Mouse (Mus musculus) c-Kit-positive CD71-negative TER-119-negative erythroid progenitor cells, embryonic 14.5 days (primary cell): ENCODE data around the gene Fam83e.

ENCODE experiments used
- DNase-seq: peaks from one replicate; pipeline ENCODE4 v3.0.0-alpha.2; 2013; ENCODE audit warnings: low read depth

Gene Fam83e

GRCm38 (mm10) chr7:45739820-45740219 is 18.8 kb downstream of the Fam83e start:
- DNase-seq, result no peak

DNA sequence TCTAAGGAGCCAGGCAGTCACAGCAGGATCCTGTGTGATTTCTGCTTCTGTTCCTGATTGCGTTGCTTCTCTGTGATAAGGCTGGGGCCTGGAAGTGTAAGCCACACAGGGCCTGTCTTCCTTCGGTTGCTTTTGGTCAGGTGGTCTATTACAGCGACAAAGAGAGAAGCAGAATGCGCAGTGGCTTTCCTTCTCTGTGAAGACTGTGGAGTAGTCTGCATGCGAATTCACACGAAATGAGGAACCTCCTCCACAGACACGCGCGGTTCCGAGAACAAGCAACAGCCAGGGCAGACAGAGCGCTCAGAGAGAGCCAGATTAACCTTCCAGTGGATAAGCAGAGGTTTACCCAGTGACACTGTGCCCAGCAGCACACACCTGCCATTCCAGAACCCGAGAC is 20.3 kb downstream of the Fam83e start:
- DNase-seq, result no peak

DNA sequence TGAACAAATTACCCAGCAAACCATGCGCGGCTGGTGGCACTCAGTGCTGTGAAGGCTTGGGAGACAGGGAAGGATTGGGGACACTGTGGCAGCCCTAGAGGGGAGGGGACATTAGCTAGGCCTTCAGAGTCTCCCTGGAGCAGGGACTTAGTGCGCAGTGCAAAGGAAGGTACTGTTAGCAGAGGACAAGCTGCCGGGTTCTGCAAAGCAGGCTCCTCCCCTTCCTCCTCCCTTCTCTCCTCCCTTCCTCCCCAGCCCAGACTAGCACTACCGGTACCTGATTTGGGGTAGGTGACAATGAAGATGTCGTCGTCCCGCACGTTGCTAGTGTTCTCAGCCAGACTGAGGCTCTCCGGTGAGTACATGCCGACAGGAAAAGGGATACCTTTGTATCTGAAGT is 20.8 kb downstream of the Fam83e start:
- no peak for DNase-seq

GRCm38 (mm10) chr7:45742338-45742737 is 21.3 kb downstream of the Fam83e start:
- peak; percentile 73 for DNase-seq

- DNase-seq, result peak; percentile 64
Measured at GRCm38 (mm10) chr7:45744387-45744786, 23.4 kb downstream of the Fam83e start.

DNA sequence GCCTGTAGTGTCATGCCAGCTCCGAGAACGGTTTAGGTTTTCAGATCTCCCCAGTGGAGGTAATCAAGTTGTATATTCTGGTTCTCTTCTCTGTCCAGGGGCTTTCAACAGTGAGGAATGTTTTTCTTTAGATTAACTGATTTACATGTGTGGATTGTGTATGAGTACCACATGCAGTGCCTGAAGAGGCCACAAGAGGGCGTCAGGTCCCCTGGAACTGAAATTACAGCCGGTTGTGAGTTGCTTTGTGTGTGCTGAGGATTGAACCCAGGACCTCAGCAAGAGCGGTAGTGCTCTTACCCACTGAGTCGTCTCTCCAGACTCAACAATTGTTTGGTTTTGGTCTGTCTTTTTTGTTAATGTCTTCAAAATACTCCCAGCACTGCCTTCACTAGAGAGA is 25.5 kb downstream of the Fam83e start:
- no peak for DNase-seq

DNA sequence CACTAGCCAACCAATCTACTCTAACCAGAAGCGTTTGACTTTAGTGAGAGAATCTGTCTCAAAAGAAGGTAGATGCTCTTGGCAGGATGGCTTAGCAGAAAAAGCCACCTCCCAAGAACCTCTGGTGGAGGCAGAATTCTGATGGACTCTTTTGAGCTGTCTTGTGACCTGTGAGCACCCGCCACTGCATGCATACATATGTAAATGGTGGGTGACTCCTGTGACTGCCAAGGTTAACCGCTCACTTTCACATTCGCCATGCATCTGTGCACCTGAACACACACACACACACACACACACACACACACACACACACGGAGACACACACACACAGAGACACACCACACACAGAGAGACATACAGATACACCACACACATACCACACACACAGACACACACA is 26.4 kb downstream of the Fam83e start:
- no peak for DNase-seq

DNA sequence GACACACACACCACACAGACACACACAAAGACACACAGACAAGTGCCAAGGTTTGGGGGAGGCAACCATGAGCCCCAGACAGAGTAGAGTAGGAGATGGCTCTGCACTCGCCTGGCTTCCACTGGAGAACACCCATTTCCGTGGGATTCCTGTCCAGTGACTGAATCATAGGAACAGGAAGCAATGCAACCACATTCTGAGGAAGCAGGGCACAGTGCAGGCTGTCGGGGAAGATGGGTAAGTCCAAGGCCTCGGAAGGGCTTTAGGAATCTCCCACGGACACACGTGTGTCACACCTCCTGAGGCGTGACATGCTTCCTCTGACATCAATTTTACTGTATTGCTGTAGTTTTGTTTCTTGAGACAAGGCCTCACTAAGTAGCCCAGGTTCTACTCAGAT is 27.1 kb downstream of the Fam83e start:
- DNase-seq, result no peak

- no peak for DNase-seq
Measured at GRCm38 (mm10) chr7:45749401-45749800, 28.4 kb downstream of the Fam83e start.

GRCm38 (mm10) chr7:45750162-45750561 is 29.1 kb downstream of the Fam83e start:
- DNase-seq, result no peak

GRCm38 (mm10) chr7:45755703-45756102 is 34.7 kb downstream of the Fam83e start:
- no peak for DNase-seq

DNA sequence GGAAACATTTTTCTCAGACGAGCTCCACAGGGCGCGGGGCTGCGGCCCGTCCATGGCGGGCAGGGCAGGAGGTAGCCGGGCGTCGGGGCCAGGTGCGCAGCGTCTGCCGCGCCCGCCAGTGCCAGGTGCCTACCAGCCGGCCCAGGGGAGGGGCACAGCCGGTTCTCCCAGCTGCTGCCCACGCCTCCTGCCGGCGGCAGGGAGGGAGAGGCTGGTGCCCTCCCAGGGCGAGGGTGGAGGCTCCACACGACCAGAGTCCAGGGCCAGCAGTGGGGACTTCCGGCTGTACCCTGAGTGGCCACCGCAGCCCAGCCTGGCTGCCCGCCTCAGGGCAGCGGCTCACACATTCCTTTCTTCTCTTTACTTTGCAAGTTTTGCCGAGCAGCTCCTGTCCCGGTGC is 38.4 kb downstream of the Fam83e start:
- no peak for DNase-seq

GRCm38 (mm10) chr7:45760151-45760550 is 39.1 kb downstream of the Fam83e start:
- DNase-seq, result no peak

DNA sequence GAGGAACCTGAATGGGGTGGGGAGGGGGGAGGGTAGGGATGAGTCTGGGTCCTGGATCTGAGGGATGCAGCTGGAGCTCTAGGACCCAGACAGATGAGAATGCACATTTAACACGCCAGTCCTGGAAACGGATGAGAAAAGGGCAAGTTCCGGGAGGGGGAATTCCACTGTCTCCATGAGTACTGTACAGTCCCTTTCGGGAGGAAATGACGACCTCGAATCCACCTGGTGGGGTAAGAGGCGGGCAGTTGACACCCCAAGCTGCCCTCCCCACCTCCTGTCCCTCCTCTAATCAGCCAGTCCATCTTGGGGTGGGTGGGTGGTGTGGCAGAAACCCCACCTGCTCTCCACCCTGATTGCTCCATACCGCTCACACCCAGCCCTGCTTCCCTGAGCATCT is 45.0 kb downstream of the Fam83e start:
- no peak for DNase-seq

DNA sequence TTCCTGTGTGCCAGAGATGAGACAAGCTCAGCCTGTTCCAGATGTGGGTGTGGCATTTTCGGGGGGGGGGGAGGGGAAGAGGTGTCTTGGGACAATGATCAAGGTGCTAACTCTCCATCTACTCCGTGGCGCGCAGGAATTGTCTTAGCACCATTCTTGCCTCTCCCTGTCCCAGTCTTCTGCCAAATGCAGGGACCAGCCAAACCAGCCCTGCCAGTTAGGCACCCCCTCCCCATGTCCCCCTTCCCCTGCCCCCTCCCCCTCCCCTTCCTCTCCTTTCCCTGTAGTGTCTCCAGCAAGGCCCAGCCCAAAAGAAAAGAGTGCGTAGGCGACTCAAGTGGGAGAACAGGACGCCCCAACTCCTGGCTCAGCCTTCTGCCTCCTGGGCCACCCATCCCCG is 45.8 kb downstream of the Fam83e start:
- DNase-seq, result no peak

- no peak for DNase-seq
Measured at GRCm38 (mm10) chr7:45767500-45767899, 46.5 kb downstream of the Fam83e start.

DNA sequence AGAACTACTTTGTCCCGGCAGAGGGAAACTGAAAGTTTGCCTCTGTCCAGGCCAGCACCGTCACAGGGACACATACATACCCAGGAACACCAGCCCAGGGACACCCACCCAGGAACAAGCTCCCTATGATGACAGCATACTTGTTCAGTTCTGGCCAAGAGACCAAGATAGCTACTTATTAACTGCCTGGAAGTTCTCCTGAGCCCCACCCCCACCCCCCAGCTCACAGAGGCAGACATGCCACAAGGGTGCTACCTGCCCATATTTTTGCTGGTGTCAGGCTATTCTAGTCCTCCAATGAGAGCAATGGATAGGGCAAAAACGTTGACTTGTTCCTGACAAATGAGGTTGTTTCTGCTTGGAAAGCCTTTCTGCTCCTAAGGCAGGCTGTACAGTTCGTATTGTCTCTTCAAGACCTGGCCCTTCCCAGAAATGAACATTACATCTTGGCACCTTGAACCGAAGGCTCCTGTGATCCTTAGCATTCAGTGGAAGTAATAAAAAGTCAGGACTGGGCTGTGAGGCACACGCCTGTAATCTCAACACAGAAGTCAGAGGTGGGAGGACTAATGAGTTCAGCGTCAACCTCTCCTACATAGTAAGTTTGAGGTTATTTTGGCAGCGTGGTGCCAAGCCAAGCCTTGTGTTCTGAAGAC is 49.5 kb downstream of the Fam83e start:
- DNase-seq, result no peak

DNA sequence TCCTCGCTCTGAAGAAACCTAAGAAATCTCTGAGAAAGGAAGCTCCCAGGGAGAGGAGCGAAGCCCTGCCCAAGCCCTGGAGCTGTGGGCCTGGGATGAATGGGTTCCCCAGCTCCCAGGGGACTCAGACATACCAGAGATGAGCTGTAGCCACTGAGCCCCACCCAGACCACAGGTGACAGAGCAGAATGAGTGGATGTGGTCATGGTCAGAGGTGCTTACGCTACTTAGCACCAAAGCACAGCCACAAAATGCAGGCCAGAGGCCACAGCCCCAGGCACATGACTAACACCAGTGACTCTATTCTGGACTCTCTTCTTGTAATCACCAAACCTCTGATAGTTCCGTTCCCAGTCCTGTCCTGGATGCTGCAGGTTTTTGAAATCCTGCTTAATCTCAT is 50.1 kb downstream of the Fam83e start:
- no peak for DNase-seq

DNA sequence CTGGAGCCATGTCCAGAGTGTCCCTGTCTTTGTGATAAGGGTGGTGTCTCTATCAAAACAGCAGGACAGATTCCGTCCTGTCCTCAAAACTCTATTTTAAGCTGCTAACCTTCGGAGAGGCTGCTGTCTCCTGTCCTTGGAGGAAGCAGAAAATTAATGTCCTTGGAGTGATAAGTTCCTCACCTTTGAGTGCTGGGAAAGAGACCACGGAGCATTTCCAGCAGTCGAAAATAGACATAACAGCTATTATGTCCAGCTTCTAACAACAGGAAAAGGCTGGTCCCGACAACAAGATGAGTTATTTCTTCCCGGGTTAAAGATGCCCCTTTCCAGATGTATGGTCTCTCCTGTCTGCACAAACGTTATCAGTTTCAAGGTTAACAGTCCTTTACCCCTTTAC is 54.2 kb downstream of the Fam83e start:
- DNase-seq, result no peak
